Mouse (Mus musculus) adrenal gland, adult (tissue): ENCODE measurements around the gene Fat3.

Experiments used
- DNase-seq, 2 experiments: peaks; one replicate each; pipeline ENCODE4 v3.0.0; 2022 to 2023; ENCODE audit warnings: low spot score in 1 of 2; ENCODE audit not compliant: inconsistent age in 2 of 2

Gene Fat3

DNA sequence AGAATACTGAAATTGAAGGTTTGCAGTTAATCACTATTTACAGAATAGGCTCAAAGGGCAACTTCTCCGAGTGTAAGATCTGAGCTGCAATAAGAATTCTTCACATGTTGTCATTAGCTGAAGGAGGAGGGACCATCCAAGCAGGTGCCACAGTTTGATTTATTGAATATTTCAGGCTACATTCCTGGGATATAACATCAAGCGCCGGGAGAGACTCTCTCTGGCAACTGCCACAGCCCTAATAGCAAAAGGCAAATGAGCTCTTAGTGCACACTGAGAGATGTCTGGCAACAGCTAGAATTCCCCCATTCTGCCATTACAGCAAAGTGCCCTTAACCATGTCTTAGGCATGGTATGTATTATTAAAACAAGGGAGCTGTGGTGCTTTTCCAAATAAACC lies 61.1 kb downstream of the Fat3 start:
- DNase-seq = no peak

DNA sequence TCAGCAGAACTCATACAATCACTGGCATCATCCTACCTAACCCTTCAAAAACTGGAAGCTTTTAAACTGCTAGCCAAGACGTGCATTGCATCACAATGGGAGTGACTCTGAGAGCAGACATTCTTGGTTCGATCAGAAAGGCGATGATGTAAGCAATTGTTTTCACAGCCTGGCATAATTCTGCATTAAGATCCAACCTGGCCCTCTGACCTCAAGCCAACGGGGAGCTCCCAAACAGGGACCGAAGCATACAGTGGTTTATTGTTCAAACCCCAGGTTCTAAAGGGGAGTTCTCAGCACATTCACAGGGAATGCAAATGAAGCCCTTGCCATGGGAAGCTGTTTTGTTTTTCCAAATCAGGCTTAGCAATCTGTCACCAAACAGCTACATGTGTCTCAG lies 63.3 kb downstream of the Fat3 start:
- DNase-seq = no peak

DNA sequence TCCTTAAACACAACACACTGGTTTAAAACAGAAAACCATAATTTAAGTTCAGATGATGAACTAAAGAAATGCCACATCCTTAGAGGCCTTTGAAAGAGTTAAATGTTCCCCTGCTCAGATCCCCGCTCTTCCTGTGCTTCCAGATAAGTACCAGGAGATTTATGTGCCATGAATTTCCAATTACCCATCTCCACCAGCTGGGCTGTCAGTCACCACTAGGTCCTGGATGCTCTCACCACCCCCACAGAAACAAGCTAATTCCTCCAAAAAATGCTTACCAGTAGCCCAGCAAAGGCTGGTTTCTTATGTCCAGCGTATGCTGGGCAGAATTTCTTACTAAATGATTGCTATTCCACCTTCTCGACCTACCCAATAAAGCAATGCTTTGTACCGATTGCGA lies 72.5 kb downstream of the Fat3 start:
- DNase-seq = no peak

DNA sequence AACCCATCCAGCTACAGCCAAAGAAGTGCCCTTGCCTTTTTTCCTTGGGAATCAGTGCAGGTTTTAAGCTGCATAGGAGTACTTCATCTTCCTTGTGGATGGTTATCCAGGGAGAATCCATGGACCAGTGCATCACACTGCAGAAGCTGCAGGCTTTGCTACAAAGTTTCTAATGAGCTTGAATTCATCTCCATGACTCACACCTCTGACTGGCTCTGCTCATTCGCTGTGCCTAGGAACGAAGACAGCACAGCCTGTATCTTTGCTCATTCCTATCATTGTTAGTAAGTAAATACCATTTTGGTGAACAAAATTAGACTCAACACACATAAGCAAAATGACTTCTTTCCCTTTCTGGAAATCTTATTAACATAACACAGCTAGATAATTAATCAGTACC lies 78.4 kb downstream of the Fat3 start:
- DNase-seq = no peak

DNA sequence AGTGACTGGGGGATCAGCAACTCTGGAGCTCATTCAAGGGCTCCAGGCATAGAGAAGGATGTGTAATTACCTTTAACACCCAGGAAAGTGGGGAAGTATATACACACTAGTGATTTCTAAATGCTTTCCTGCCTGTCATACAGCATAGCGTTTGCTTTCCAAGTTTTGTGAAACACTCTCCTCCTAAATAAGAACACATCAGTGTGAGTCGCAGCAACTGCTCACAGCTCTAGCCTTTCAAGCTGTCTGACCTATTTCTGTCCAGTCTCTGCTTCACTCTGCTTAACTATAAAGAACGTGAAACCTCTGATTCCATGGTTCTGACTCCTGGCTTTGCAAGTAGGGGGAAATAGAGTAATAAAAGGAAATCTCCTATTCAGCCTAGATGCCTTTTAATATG lies 98.3 kb downstream of the Fat3 start:
- DNase-seq = no peak

DNA sequence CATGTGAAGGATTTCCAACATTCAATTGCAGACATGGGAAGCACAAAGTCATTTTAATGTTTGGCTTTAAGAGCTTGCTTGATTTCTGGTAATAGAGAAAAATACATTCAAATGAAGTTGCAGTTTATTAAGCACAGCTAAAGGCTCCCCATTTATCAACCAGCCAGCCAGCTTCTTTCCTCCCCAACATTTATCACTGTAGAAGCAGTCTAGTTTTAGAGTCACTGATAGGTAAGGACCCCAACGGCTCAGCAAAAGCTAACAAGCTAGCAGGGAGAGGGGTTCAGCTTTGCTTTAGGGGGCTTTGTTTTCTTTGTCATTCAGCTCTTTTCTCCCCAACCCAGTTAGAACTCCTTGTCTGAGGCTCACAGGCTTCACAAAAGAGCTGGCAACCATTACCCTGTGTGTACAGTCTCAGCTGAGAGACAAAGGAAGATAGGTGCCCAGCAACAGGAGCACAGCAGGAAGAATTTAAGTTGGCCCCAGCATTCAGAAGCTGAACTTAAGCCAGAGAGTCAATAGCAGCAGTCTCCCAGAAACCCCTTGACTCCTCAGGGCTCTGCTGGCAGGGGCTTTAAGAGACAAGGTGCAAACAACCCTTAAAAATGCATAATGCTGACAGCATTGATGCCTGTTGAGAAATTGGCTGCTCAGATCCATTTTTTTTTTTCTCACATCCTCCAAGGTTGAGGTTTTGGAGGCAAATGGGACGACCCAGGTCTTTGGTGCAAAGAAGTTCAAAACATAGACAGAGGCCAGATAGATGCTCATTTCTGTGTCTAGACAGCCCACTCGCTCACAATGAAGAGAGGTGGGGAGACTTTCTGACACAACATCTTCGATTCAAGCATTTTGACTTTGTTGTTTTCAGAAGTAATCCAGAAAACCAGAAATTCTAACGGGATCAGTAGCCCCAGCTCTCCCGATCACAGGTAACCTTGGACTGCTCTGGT lies 102.1 kb downstream of the Fat3 start:
- no peak for DNase-seq

DNA sequence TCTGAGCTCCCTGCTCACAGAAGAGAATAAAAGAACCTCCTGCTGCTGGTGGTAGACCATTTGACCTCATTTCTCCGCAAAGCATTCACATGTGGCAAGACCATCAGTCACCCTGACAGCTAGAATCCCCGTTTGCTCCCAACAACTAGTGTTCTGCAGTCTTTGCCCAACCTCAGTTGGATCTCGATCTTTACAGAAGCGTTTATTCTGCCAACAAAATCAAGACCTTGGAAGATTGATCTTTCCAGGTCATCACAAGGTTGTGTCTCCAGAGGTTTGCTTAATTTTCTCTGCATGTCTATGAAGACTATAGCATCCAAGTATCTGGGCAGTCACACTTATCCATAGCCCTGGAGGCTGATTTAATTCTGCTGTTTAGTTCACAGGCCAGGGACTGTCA lies 111.9 kb downstream of the Fat3 start:
- peak; percentile 17 to 73 for DNase-seq

DNA sequence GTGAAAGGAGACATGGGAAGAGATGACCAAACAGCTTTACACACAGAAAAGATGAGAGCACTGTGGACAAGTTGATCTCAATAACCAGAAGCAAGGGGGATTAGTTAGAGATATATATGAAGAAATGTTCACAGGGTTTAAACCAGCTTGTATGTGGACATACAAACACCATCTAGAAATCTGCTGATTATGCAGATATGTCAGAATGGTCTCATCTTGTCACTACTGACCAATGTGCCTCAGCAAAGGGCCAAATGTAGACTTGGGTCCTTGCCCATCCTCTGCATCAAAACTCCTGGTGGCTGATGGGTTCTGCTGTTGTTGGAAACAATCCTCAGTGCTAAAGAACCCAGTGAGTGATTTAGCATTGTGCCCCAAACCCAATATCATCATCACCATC lies 113.6 kb downstream of the Fat3 start:
- no peak for DNase-seq

DNA sequence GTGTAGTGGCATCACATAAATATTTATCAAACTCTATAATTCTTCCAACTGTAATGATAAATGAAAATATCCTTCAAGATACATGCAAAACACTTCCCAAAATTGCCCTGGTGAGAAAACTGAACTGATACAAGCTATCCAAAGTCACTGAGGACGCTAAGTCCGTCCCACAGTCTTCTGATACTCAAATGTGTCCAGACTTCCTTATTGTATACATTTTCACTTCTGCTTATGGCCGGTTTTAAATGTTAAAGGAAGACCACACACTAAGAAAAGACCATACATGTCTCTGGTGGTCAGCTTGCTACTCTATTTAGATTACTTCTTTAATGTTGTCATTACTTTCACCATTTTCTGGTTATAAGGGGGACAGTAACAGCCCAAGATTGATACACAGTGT lies 137.4 kb downstream of the Fat3 start:
- no peak for DNase-seq

DNA sequence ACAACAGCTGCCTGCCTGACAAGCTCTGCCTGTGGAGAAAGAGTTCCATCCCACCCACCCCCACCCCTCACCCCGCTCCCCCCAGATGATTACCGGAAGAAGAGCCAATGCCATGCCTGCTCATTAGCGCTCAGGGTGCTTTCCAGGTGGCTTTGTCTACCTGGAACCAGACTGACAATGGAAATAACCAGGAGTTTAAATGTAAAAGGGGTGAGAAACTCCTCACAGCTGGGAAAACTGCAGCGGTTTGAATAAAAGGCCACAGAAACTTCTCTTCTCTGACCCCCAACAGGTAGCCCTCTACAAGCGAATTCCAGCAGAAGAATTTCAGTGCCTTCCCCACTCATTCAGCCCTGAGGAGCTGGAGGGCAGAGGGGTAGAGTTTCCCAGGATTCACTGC lies 139.3 kb downstream of the Fat3 start:
- no peak for DNase-seq

DNA sequence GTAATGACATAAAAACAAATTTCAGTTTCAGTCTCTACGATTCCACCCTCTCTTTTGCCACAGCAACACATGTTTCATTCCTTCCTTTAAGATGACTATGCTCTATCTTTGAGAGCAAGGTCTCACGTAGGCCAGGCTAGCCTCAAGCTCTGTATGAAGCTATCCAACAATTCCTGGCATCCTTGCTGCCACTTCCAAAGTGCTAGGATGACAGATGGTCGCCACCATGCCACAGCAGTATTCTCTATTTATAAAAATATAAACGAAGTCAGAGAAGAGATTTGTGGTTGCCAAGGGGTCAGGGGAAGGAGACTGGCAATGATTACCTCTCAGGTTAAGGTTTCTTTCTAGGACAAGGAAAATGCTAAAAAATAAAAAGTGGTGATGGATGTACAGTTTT lies 144.4 kb downstream of the Fat3 start:
- no peak for DNase-seq

DNA sequence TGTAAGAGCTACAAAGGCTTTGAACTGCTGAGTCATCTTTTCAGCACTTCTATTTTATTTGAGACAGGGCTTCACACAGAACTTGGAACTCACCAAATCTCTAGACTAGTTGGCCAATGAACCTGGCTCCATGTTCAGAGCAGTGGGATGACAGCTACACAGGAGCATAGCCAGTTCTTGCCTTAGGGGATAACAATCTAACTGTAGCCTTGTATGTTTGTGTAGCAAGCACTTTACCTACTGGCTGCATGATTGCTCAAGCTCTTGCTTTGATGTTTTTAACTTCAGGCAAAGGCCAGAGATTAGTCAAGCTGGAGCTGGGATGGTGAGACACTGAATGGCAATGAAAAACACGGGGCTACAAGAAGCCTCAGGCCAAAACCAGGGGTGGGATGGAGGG lies 146.2 kb downstream of the Fat3 start:
- peak in 1 of 2 experiments; percentile 39 for DNase-seq

DNA sequence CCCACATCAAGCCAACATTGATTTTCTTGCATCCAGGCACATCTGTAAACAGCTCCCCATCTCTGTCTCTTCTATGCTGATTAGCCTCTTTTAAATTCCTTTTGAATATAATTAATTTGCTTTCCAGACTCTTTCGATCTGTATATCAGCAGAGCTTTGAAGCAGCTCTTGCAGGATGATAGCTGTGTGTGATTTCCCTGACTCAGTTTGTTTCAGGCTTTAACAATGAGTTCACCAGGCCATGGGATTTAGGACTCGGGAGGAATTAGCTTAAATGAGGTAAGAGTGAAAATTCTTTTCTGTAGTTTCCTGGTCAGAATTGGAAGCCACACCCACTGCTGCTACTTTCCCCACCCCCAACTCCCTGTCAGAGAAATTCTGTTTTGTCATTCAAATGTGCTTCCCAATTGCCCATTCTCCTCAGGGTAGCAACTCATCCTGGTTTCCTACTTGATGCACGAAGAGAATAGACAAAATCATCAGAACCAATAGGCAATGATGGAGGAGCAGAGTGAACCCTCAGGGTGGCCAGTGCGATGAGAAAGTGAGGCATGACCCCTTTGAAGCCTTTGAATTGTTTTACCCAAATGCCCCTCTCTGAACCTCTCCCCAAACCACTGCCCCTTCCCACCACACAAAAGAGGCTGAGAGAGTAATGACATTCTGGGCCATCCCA lies 147.9 kb downstream of the Fat3 start:
- DNase-seq = no peak

DNA sequence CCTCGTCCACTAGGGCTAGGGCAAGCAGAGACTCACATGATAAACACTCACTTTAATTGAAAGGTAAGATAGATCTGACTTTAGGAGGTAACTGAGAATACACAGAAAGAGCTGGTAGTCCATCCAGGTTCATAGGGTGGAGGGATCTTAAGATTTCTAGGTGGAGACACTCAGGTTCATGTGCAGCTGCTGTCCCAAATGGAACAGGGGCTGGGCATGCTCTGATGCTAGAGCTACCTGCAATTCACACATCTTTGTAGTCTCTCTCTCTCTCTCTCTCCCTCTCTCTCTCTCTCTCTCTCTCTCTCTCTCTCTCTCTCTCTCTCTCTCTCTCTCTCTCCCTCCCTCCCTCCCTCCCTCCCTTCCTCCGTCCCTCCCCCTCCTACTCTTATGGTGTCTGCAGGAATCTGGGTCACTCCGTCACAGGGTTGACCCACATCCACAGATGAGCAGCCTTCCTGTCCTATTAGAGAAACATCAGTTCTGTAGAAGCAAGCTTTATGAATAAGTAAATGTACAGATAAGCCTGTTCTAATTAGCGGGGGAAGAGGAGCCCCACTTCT lies 148.5 kb downstream of the Fat3 start:
- no peak for DNase-seq

DNA sequence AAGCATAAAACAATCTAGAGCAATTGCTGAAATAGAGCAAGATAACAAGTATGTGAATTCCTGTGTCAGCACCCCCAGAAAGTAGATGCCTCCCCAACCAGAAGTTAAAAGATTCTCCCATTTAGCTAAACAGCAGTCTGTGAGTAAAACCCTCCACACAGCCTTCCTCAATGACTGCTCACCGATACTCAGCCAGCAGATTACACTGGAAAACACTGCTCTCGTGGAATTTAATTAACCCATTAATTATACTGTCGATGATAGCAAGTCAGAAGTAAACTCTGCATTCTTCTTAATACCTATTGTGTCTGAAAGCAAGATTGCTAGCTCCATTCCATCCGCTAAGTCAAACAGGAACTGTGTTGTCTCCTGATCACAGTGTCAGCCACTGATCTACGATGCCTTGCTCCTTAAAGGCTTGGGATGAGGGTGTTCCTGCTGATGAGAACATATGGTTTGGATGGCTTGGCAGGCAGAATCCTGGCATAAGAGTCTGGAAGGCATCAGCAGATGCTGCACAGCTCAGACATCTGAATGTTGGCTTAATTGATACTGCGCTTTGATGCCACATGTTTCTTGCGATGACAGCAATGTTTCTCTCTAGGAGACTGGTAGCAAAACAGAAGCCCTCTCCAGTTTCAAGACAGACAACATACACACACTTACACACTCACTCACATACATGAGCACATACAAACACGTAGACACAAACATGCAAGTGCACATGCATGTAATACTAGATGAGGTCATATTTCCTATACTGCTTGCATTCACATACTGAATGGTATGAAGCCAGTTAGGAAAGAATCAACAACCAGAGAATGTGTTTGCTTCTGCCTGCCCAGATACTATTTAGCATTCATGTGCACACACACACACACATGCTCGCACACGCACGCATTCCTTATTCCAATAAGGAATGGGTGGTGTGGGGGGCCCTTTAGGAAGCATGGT lies 155.9 kb downstream of the Fat3 start:
- DNase-seq = no peak

DNA sequence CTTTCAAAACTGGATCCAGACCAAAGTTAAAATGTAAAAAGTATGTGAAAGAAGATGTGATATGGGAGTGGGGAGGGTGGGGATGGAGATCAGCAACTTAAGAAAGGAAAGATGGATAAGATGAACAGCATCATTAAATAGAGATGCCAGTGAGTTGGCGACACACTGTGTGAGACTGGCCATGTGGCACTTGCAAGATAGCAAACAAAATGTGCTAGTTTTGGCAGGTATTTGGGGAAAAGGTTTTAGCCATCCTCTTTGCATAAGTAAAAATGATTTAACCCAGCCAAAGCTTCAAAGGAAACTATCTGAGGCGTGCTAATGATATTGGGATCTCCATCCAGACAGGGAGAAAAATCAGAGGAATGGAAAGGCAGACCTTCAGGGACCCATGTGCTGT lies 157.9 kb downstream of the Fat3 start:
- no peak for DNase-seq

DNA sequence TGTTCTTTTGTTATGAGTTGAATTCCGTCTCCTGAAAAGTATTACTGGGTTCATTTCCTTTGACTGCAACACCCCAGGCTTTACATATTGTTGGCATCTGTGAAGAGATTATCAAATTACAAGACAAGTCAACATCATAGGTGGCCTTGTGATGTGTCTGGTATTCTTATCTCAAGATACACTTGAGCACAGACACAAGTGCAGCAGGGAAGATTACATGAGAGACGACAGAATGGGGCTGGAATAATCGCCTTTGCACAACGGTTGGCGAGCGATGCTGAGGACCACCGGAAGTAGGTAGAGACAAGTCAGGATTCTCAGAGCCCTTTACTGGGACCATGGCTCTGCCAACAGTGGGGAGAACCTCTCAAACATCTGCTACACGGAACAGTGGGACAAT lies 158.5 kb downstream of the Fat3 start:
- DNase-seq = no peak

DNA sequence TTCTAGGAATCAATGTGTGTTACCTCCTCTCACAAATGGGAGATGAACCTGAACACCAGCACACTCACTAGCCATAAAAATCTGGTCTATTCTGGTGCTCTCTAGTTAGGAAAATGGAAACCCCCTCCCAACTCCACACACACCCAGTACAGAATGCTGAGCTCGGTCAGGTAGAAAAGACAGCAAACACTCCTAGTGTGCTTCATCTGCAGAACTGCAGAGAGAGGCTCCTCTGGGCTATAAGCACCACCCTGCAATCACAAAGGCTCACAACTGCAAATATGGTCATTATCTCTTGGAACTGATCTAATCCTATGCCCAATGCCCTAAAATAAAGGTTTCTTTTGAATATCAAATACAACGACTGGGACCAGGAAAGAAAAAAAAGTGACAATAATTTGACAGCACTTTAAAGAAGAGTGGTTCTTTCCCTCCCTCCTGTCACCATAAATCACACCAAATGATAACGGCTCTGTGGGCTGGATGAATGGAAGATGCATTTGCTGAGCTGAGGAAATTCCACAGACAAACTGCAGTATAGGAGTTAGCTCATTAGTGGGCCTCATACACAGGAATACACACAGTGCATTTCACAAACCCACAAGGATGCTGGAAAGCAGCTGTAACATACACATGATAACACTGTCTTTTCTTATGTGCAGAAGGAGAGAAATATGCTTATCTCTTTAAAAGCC lies 170.6 kb downstream of the Fat3 start:
- no peak for DNase-seq

DNA sequence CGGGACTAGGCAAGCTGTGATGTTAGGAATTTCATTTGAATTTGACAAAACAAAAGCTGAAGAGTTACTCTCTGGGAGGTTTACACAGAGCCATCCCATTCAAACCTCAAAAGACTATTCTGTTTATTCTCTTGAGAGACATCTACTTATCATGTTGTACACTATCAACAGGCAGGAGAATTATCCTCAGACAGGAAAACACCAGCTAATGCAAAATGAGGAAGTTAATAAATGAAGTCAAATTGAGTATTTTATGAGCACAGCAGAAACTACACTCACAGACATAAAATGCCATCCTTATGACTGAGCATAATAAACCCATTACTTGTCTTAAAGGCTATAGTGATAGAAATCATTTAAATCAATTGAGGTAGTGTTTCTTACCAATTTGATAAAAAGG lies 182.1 kb downstream of the Fat3 start:
- no peak for DNase-seq

DNA sequence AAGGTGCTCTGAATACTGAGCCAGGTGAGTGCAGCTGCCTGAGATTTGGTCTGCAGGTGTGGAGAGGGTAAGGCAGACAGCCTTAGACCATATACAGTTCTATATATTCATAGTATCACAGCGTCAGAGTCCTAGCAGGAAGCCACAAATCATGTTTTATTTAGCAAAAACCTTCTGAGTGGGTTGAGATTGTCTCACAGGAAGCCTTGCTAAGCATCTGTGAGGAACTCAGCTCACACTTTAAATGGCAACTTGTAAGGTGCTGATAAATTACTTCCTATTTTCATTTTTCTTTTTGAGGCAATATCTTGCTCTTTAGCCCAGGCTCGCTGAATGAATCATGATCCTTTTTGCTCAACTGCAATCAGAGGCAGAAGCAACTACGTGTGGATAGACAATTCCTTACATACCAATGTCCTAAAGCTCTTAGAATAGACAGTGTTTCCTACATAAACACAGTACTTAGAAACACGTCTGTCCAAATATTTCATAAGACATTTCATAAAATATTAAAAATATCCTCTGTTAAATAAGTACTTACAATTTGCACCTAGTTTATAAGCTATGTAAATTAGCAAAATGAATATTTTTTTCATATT lies 188.4 kb downstream of the Fat3 start:
- DNase-seq = no peak
